Mouse (Mus musculus): Measurements from ENCODE around the gene Gsg1l.

GRCm38 (mm10) chr7:126097219-126097915 lies 15.2 kb upstream of the Gsg1l start:
- TF ChIP-seq CTCF (IDR thresholded peaks at IDR 0.05; ENCODE audit: low read depth) (no peak), EP300 (IDR thresholded peaks at IDR 0.05; ENCODE audit: low read depth) (no peak)

All from liver, embryonic 14.5 days (tissue).